Mouse (Mus musculus) megakaryocyte, embryonic 14.5 days (primary cell): ENCODE results near the gene Osbpl3. TPM values are rescaled to one million over a fixed set of nuclear protein-coding genes. Genes with fewer than 3 reads are reported as not detected.
"Not testable (repeated sequence)": the region's sequence is repeated elsewhere in the genome, so short reads cannot be mapped to it uniquely, and the experiment has no call there.

Experiments used
- H3K27me3 ChIP-seq: replicated peaks from 2 replicates; pipeline ENCODE3; 2012; ENCODE audit warnings: inconsistent platforms
- H3K36me3 ChIP-seq: replicated peaks from 2 replicates; pipeline ENCODE3; 2012; ENCODE audit warnings: low read length, inconsistent platforms, mixed read lengths
- H3K4me1 ChIP-seq: 2 replicates; pipeline ENCODE4 v1.6.1; 2012; ENCODE audit warnings: inconsistent platforms
- H3K4me3 ChIP-seq: replicated peaks from 2 replicates; pipeline ENCODE3; 2012; ENCODE audit warnings: moderate library complexity, mild to moderate bottlenecking, inconsistent platforms
- H3K9me3 ChIP-seq: 2 replicates; pipeline ENCODE4 v1.6.1; 2012; ENCODE audit warnings: inconsistent platforms
- FLI1 ChIP-seq: IDR thresholded peaks from 2 replicates; pipeline ENCODE4 v1.6.1; 2012; ENCODE audit warnings: low read length, inconsistent platforms, mixed read lengths
- GATA1 ChIP-seq: IDR thresholded peaks from 3 replicates; pipeline ENCODE4 v1.6.1; 2012; ENCODE audit warnings: mixed read lengths, low read length, inconsistent platforms, borderline replicate concordance
- polyA plus RNA-seq: library from polyadenylated mRNA; stranded (reverse); fragments of >175 nt; gene quantifications from 2 replicates; pipeline ENCODE4 v1.2.3, GENCODE M21; 2012; ENCODE audit warnings: low replicate concordance; ENCODE audit not compliant: insufficient read depth

The Osbpl3 gene
- polyA plus RNA-seq, 1 experiment: 7.3 TPM

GRCm38 (mm10) chr6:50455102-50455828, 736 bp downstream of the Osbpl3 start:
- peaks cover 12% of the 10 kb centered on the region for H3K36me3 ChIP-seq
- H3K4me1 ChIP-seq: peaks cover 94% of the 10 kb centered on the region
- no peaks in the 10 kb centered on the region for H3K9me3 ChIP-seq
- TF ChIP-seq GATA1 (no peak), FLI1 (no peak)
- H3K4me3 ChIP-seq: peak overlapping the region; percentile 96
- no peaks in the 10 kb centered on the region for H3K27me3 ChIP-seq

- H3K9me3 ChIP-seq: no peaks in the 10 kb centered on the region
- H3K4me1 ChIP-seq: peaks cover 83% of the 10 kb centered on the region
- no peak overlapping the region for H3K4me3 ChIP-seq
- TF ChIP-seq GATA1 (no peak), FLI1 (no peak)
- H3K36me3 ChIP-seq: peaks cover 20% of the 10 kb centered on the region
- no peaks in the 10 kb centered on the region for H3K27me3 ChIP-seq
Measured at GRCm38 (mm10) chr6:50453651-50454050, 2.4 kb downstream of the Osbpl3 start.

GRCm38 (mm10) chr6:50452220-50452619, 3.8 kb downstream of the Osbpl3 start:
- H3K9me3 ChIP-seq: no peaks in the 10 kb centered on the region
- H3K4me3 ChIP-seq: no peak overlapping the region
- TF ChIP-seq FLI1: no peak
- TF ChIP-seq GATA1: no peak
- H3K4me1 ChIP-seq: peaks cover 68% of the 10 kb centered on the region
- peaks cover 26% of the 10 kb centered on the region for H3K36me3 ChIP-seq
- H3K27me3 ChIP-seq: no peaks in the 10 kb centered on the region

GRCm38 (mm10) chr6:50445616-50446015, 10.4 kb downstream of the Osbpl3 start:
- Histone ChIP-seq H3K27me3 (no peaks in the 10 kb centered on the region), H3K4me3 (no peak overlapping the region), H3K4me1 (peaks cover 42% of the 10 kb centered on the region), H3K9me3 (peaks cover 9% of the 10 kb centered on the region), H3K36me3 (peaks cover 54% of the 10 kb centered on the region)
- no peak for TF ChIP-seq FLI1
- TF ChIP-seq GATA1: no peak

- no peak overlapping the region for H3K4me3 ChIP-seq
- H3K36me3 ChIP-seq: peaks cover 76% of the 10 kb centered on the region
- peaks cover 9% of the 10 kb centered on the region for H3K9me3 ChIP-seq
- peaks cover 70% of the 10 kb centered on the region for H3K4me1 ChIP-seq
- no peaks in the 10 kb centered on the region for H3K27me3 ChIP-seq
- no peak for TF ChIP-seq FLI1
- TF ChIP-seq GATA1: no peak
Measured at GRCm38 (mm10) chr6:50440966-50441862, 14.8 kb downstream of the Osbpl3 start.

GRCm38 (mm10) chr6:50440197-50440596, 15.8 kb downstream of the Osbpl3 start:
- Histone ChIP-seq H3K4me1 (peaks cover 63% of the 10 kb centered on the region), H3K4me3 (peak overlapping the region; percentile 26), H3K36me3 (peaks cover 73% of the 10 kb centered on the region), H3K9me3 (peaks cover 9% of the 10 kb centered on the region), H3K27me3 (no peaks in the 10 kb centered on the region)
- TF ChIP-seq FLI1 (no peak), GATA1 (no peak)

DNA sequence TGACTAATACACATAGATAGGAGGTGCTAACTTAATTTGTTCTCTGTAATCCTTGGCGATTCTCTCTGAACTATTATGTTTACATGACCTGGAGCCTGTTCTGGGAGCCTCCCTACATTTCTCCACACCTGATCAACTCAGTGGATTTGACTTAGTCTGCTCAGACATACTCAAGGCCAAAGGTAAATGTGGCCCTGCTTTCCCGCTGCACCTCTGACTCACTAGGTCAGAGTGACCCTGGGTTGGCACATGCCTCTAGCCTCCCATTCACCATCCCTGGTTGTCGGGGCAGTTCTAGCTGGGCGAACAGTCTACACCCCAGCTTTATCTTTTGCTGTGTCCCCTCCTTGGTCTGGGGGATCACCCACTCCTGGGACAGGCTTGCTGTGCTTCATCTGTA, 17.1 kb downstream of the Osbpl3 start:
- peaks cover 54% of the 10 kb centered on the region for H3K4me1 ChIP-seq
- H3K4me3 ChIP-seq: not testable (repeated sequence)

GRCm38 (mm10) chr6:50437815-50438214, 18.2 kb downstream of the Osbpl3 start:
- H3K36me3 ChIP-seq: peaks cover 82% of the 10 kb centered on the region
- H3K4me3 ChIP-seq: no peak overlapping the region
- H3K4me1 ChIP-seq: peaks cover 61% of the 10 kb centered on the region
- TF ChIP-seq GATA1 (no peak), FLI1 (no peak)
- no peaks in the 10 kb centered on the region for H3K27me3 ChIP-seq
- H3K9me3 ChIP-seq: peaks cover 9% of the 10 kb centered on the region

More for the DNA sequence above, 17.1 kb downstream of the Osbpl3 start:
- H3K9me3 ChIP-seq, H3K27me3 ChIP-seq: not testable (repeated sequence)
- H3K36me3 ChIP-seq: peaks cover 79% of the 10 kb centered on the region

- Histone ChIP-seq H3K36me3 (peaks cover 73% of the 10 kb centered on the region), H3K27me3 (no peaks in the 10 kb centered on the region), H3K9me3 (peaks cover 9% of the 10 kb centered on the region), H3K4me1 (peaks cover 62% of the 10 kb centered on the region), H3K4me3 (no peak overlapping the region)
- TF ChIP-seq GATA1 (no peak), FLI1 (no peak)
Measured at GRCm38 (mm10) chr6:50436661-50437060, 19.3 kb downstream of the Osbpl3 start.

- Histone ChIP-seq H3K4me1 (peaks cover 66% of the 10 kb centered on the region), H3K36me3 (peaks cover 71% of the 10 kb centered on the region), H3K27me3 (no peaks in the 10 kb centered on the region), H3K4me3 (no peak overlapping the region), H3K9me3 (no peaks in the 10 kb centered on the region)
- TF ChIP-seq FLI1 (no peak), GATA1 (no peak)
Measured at GRCm38 (mm10) chr6:50432491-50432890, 23.5 kb downstream of the Osbpl3 start.
